Mouse (Mus musculus): ENCODE data around the gene Faxc.

Gene Faxc

GRCm38 (mm10) chr4:22029951-22030350 lies 98.8 kb downstream of the Faxc start:
- no peak for DNase-seq (ENCODE audit: low spot score)

Measured in adipocyte (in vitro differentiated cells).